Mouse (Mus musculus): ENCODE measurements around the gene Mup1.
"Not testable (repeated sequence)": the region's sequence is repeated elsewhere in the genome, so short reads cannot be mapped to it uniquely, and the experiment has no call there.

Mup1 gene

GRCm38 (mm10) chr4:60501860-60502259 lies at the start of gene Mup1:
Gene Mup1 (minus strand): TSS chr4:60501960.
- CTCF ChIA-PET, POLR2A ChIA-PET: not testable (repeated sequence)

Measured in embryonic stem cell, embryonic (primary cell).